Mouse (Mus musculus): ENCODE data around the gene Adam17.

DNA sequence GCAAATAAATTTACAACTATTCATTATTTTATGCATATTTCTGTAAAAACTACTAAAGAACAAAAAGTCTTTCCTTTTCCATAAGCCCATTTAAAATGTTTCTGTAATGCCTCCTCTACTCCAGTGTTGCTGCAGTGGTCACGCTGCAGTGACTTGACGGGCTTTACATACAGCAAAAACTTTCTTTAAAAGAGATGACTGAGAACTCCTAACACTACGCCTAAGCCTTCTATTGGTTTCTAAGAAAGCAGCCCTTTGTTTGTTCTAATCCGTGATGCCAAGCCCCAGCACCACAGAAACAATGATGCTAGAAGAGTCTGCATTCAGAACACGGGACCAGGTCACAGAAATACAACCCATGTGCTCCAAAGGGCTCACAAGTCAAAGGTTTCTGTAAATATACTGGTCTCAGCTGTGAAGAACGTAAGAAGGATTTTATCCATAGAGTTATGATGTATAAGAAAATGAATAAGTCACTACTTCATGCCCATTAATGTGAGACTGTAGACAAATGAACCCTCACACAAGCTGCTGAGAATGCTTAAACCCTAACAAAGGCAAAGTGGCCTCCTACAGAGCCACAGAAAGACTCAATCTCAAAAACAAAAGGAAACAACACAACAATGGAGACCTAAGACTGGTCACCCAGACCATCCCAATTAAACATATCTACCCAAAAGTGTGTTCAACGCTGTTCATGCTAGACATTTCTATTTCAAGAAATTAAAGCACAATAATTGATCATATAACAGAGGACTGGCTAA lies 23.1 kb downstream of the Adam17 start:
- TF ChIP-seq EP300 (IDR thresholded peaks at IDR 0.05; ENCODE audit: low read depth) (no peak), CTCF (IDR thresholded peaks at IDR 0.05; ENCODE audit: low read depth) (no peak)
